Mouse (Mus musculus): Measurements from ENCODE around the gene Susd5.
"Not testable (repeated sequence)": the region's sequence is repeated elsewhere in the genome, so short reads cannot be mapped to it uniquely, and the experiment has no call there.

Susd5 gene

GRCm38 (mm10) chr9:114069372-114069771, 12.4 kb downstream of the Susd5 start:
- DNase-seq (ENCODE audit: low spot score in 2 of 2), result no peak

- DNase-seq (ENCODE audit: low spot score in 2 of 2), result peak; percentile 38 to 47
Observed at GRCm38 (mm10) chr9:114073681-114074080, 16.7 kb downstream of the Susd5 start.

GRCm38 (mm10) chr9:114086422-114086821, 29.5 kb downstream of the Susd5 start:
- DNase-seq (ENCODE audit: low spot score in 2 of 2), result no peak

GRCm38 (mm10) chr9:114087106-114087815, 30.3 kb downstream of the Susd5 start:
- no peak for DNase-seq (ENCODE audit: low spot score in 2 of 2)

GRCm38 (mm10) chr9:114088885-114089284, 31.9 kb downstream of the Susd5 start:
- not testable (repeated sequence) for DNase-seq (ENCODE audit: low spot score in 2 of 2)

GRCm38 (mm10) chr9:114092188-114092587, 35.2 kb downstream of the Susd5 start:
- DNase-seq (ENCODE audit: low spot score in 2 of 2), result peak in 1 of 2 experiments; percentile 37

GRCm38 (mm10) chr9:114094854-114095253, 37.9 kb downstream of the Susd5 start:
- DNase-seq (ENCODE audit: low spot score in 2 of 2), result no peak

GRCm38 (mm10) chr9:114098716-114099302, 41.9 kb downstream of the Susd5 start:
- DNase-seq (ENCODE audit: low spot score in 2 of 2), result no peak

- DNase-seq (ENCODE audit: low spot score in 2 of 2), result no peak
Observed at GRCm38 (mm10) chr9:114110268-114110667, 53.3 kb downstream of the Susd5 start.

GRCm38 (mm10) chr9:114111161-114111560, 54.2 kb downstream of the Susd5 start:
- peak in 1 of 2 experiments; percentile 10 for DNase-seq (ENCODE audit: low spot score in 2 of 2)

GRCm38 (mm10) chr9:114112226-114112625, 55.3 kb downstream of the Susd5 start:
- DNase-seq (ENCODE audit: low spot score in 2 of 2), result no peak

GRCm38 (mm10) chr9:114113911-114114623, 57.1 kb downstream of the Susd5 start:
- no peak for DNase-seq (ENCODE audit: low spot score in 2 of 2)

- DNase-seq (ENCODE audit: low spot score in 2 of 2), result peak; percentile 75 to 83
Observed at GRCm38 (mm10) chr9:114116672-114117071, 59.7 kb downstream of the Susd5 start.

GRCm38 (mm10) chr9:114122862-114123261, 65.9 kb downstream of the Susd5 start:
- DNase-seq (ENCODE audit: low spot score in 2 of 2), result not testable (repeated sequence)

GRCm38 (mm10) chr9:114129273-114129835, 72.4 kb downstream of the Susd5 start:
- not testable (repeated sequence) for DNase-seq (ENCODE audit: low spot score in 2 of 2)
